Mouse (Mus musculus) forebrain, embryonic 14.5 days (tissue): Measurements from ENCODE around the gene Med13. TPM values are rescaled to one million over a fixed set of nuclear protein-coding genes. Genes with fewer than 3 reads are reported as not detected.
"Not testable (repeated sequence)": the region's sequence is repeated elsewhere in the genome, so short reads cannot be mapped to it uniquely, and the experiment has no call there.

Experiments used
- ATAC-seq: fragments of 200-750 bp; cut with Nextera tagmentation; 2 replicates; pipeline ENCODE4 v1.8.0; 2017; ENCODE audit warnings: mild to moderate bottlenecking, moderate library complexity
- DNase-seq: peaks from one replicate; pipeline ENCODE4 v3.0.0-alpha.2; 2015; ENCODE audit warnings: low spot score
- H3K27ac ChIP-seq: fragments of 300-500 bp; sonication (generic); 2 replicates; pipeline ENCODE4 v1.5.1; 2014; ENCODE audit warnings: low read depth, mild to moderate bottlenecking, control low read depth, low read length, moderate library complexity
- H3K27me3 ChIP-seq: fragments of 300-500 bp; sonication (generic); replicated peaks from 2 replicates; pipeline ENCODE4 v1.6.1; 2014; ENCODE audit warnings: low read length, control low read depth, mixed read lengths; ENCODE audit not compliant: control insufficient read depth, insufficient read depth
- H3K36me3 ChIP-seq: fragments of 300-500 bp; sonication (generic); 2 replicates; pipeline ENCODE4 v1.6.1; 2014; ENCODE audit warnings: low read length, control low read depth; ENCODE audit not compliant: control insufficient read depth, insufficient read depth
- H3K4me1 ChIP-seq: fragments of 300-500 bp; sonication (generic); 2 replicates; pipeline ENCODE4 v1.6.1; 2014; ENCODE audit warnings: antibody characterized with exemption, low read length, control low read depth; ENCODE audit not compliant: control insufficient read depth, insufficient read depth
- H3K4me2 ChIP-seq: fragments of 300-500 bp; sonication (generic); 2 replicates; pipeline ENCODE4 v1.6.1; 2014; ENCODE audit warnings: mild to moderate bottlenecking, control low read depth, low read length
- H3K4me3 ChIP-seq: fragments of 300-500 bp; sonication (generic); 2 replicates; pipeline ENCODE4 v1.5.1; 2014; ENCODE audit warnings: low read depth, low read length, control low read depth
- H3K9ac ChIP-seq: fragments of 300-500 bp; sonication (generic); 2 replicates; pipeline ENCODE4 v1.6.1; 2014; ENCODE audit warnings: mild to moderate bottlenecking, low read length, control low read depth, moderate library complexity
- H3K9me3 ChIP-seq: fragments of 300-500 bp; sonication (generic); replicated peaks from 2 replicates; pipeline ENCODE4 v1.6.1; 2016; ENCODE audit warnings: low read length, control low read depth, mixed read lengths; ENCODE audit not compliant: control insufficient read depth
- WGBS: fragments of 180-500 bp; shearing (Covaris S2); extraction: QIAGEN DNeasy Blood & Tissue Kit; methylation state at CpG from one replicate; pipeline ENCODE4 v1.1.7; 2014; 5-methylcytosine and 5-hydroxymethylcytosine counted together
- polyA plus RNA-seq: library from polyadenylated mRNA; unstranded; fragments of >200 nt; fragmentation: Nextera tagmentation; extraction: Ambion mirVana; gene quantifications from 2 replicates; pipeline ENCODE4 v1.2.1, GENCODE M21; 2014

Med13 gene
- polyA plus RNA-seq, 1 experiment from 2014 or later = 13.4 TPM

GRCm38 (mm10) chr11:86348872-86349271 lies 8.5 kb downstream of the Med13 start:
- Histone ChIP-seq H3K36me3 (peaks cover 23% of the 10 kb centered on the region), H3K4me3 (no peak overlapping the region), H3K4me1 (peaks cover 3% of the 10 kb centered on the region; the same call in 1 of the 2 replicates), H3K27me3 (no peaks in the 10 kb centered on the region), H3K9ac (no peak overlapping the region), H3K27ac (no peak overlapping the region), H3K9me3 (no peaks in the 10 kb centered on the region), H3K4me2 (no peak overlapping the region)
- ATAC-seq = no peak
- no peak for DNase-seq

DNA sequence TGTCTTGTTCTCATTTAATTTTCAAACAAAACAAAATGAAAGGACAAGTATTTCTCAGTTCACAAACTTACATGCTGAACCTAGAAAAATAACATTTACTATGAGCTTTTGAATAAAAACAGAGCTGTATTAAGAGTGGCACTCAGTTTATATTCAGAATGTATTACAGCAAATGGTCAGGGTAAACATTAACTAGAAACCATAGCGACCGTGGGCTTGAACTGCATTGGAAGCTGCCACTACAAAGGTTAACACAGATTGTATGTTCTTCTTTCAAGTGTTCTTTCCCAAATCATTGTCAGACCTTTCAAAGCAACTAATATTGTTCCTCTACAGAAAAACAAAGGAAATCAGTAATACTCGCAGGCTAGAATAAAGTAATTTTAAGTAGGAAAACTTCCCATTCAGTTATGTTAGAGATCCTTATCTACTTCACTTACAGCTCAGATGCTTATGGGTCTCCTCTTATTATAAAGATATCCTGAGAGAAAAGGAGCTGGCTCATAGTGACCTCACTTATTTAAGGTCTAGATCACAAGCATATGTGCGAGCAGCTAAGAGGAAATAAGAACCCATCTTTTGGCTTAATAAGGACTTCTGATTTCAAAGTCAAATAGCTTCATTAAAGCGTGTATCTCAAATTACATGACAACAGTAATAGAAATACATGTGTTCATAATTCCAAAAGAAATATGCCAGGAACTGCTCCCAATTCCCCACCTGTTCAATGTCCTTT lies 9.8 kb downstream of the Med13 start:
- DNase-seq (no peak), ATAC-seq (no peak)
- no peaks in the 10 kb centered on the region for H3K4me1 ChIP-seq
- H3K9ac ChIP-seq = no peak overlapping the region
- H3K27me3 ChIP-seq = no peaks in the 10 kb centered on the region
- H3K9me3 ChIP-seq = no peaks in the 10 kb centered on the region
- H3K36me3 ChIP-seq = peaks cover 19% of the 10 kb centered on the region; the same call in 1 of the 2 replicates
- no peak overlapping the region for H3K27ac ChIP-seq
- no peak overlapping the region for H3K4me2 ChIP-seq
- WGBS = 89% methylated on average over 5 of the region's 5 CpGs
- no peak overlapping the region for H3K4me3 ChIP-seq

DNA sequence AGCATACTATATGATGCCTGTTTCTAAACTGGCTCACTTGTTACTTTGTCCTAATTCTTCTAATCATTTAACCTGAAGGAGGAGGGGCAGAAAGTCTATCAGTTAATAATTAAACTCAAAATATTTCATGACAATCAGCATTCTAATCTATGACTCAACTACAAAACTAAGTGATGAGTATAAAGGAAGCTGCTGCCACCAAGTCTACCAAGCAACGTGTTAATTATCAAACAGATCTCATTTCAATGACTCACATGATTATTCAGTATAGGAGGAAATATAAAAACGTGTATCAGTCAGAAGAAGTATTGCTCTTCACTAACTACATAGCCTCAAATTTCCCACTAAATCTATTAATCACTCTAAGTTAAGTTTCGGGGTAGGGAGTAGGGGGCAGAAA lies 10.9 kb downstream of the Med13 start:
- DNase-seq = no peak
- Histone ChIP-seq H3K27me3 (no peaks in the 10 kb centered on the region), H3K27ac (no peak overlapping the region), H3K4me3 (no peak overlapping the region), H3K4me2 (no peak overlapping the region), H3K4me1 (no peaks in the 10 kb centered on the region), H3K9ac (no peak overlapping the region), H3K36me3 (peaks cover 21% of the 10 kb centered on the region; the same call in 1 of the 2 replicates), H3K9me3 (no peaks in the 10 kb centered on the region)
- no peak for ATAC-seq
- 88% methylated on average over 3 of the region's 3 CpGs for WGBS

- not testable (repeated sequence) for H3K27ac ChIP-seq, ATAC-seq, H3K4me3 ChIP-seq, H3K9me3 ChIP-seq, H3K4me1 ChIP-seq, H3K4me2 ChIP-seq, H3K9ac ChIP-seq, DNase-seq, H3K27me3 ChIP-seq
- peaks cover 23% of the 10 kb centered on the region; the same call in 1 of the 2 replicates for H3K36me3 ChIP-seq
- WGBS = 100% methylated on average over 1 of the region's 1 CpGs
Observed at GRCm38 (mm10) chr11:86344940-86345339, 12.5 kb downstream of the Med13 start.

DNA sequence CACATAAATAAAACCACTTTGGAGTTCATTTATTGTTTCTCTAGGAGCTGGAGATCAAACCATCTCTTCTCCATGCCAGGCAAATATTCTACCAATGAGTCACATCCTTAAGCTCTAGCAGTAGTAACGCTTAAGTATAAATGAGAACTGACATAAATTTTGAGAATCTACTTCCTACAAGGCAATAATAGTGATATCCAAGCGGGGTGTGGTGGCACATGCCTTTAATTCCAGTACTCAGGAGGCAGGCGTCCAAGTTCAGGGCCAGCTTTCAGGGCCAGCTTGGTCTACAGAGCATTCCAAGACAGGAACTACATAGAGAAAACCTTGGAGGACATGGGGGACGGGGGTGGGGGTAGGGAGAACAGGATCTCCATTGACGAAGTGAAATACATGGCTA lies 33.2 kb downstream of the Med13 start:
- Histone ChIP-seq H3K9me3 (no peaks in the 10 kb centered on the region), H3K4me2 (no peak overlapping the region), H3K27me3 (no peaks in the 10 kb centered on the region), H3K9ac (no peak overlapping the region), H3K4me1 (no peaks in the 10 kb centered on the region), H3K36me3 (peaks cover 37% of the 10 kb centered on the region), H3K4me3 (no peak overlapping the region), H3K27ac (no peak overlapping the region)
- no peak for DNase-seq
- WGBS = 90% methylated on average over 5 of the region's 5 CpGs
- no peak for ATAC-seq

- H3K27ac ChIP-seq, H3K4me1 ChIP-seq, H3K4me2 ChIP-seq, H3K9me3 ChIP-seq, H3K9ac ChIP-seq, DNase-seq, H3K27me3 ChIP-seq, ATAC-seq, H3K4me3 ChIP-seq: not testable (repeated sequence)
- WGBS = 88% methylated on average over 3 of the region's 3 CpGs
- H3K36me3 ChIP-seq = peaks cover 29% of the 10 kb centered on the region
Observed at GRCm38 (mm10) chr11:86314992-86315391, 42.4 kb downstream of the Med13 start.

DNA sequence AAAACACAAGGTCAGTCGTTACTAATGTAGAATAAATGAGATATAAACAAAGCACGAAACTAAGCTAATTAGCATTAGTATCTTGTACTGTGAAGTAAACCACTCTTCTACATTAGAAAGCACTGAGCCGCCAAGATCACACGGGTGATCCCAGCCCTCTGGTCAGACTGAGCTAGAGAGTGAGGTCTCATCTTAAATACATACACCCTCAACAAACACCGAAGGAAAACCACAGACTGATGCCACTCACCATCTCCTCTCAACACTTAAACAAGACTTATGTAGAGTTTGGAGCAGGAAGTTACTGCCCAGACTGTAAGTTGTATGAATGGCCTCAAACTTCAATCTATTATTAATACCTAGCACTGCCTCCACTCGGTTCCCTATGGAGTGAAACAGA lies 47.1 kb downstream of the Med13 start:
- ATAC-seq (no peak), DNase-seq (no peak)
- Histone ChIP-seq H3K27ac (no peak overlapping the region), H3K4me3 (no peak overlapping the region), H3K9me3 (no peaks in the 10 kb centered on the region), H3K36me3 (peaks cover 13% of the 10 kb centered on the region; the same call in 1 of the 2 replicates), H3K9ac (no peak overlapping the region), H3K4me1 (no peaks in the 10 kb centered on the region), H3K4me2 (no peak overlapping the region), H3K27me3 (no peaks in the 10 kb centered on the region)
- 65% methylated on average over 6 of the region's 6 CpGs for WGBS

DNA sequence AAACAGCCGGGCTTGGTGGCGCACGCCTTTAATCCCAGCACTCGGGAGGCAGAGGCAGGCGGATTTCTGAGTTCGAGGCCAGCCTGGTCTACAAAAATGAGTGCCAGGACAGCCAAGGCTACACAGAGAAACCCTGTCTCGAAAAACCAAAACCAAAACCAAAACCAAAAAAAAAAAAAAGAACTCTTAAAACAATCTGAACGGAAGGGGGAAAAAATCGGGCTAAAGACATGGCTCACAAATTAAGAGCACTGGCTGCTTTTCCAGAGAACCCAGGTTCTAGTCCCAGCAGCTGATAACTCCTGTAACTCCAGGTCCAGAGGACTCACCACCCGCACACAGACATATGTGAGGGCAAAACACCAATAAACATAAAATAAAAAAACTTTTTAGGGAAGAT lies 65.2 kb downstream of the Med13 start:
- H3K9me3 ChIP-seq, H3K9ac ChIP-seq, H3K4me2 ChIP-seq, ATAC-seq, H3K4me3 ChIP-seq, H3K4me1 ChIP-seq, DNase-seq, H3K27me3 ChIP-seq, H3K27ac ChIP-seq: not testable (repeated sequence)
- WGBS = 95% methylated on average over 10 of the region's 10 CpGs
- peaks cover 35% of the 10 kb centered on the region for H3K36me3 ChIP-seq

DNA sequence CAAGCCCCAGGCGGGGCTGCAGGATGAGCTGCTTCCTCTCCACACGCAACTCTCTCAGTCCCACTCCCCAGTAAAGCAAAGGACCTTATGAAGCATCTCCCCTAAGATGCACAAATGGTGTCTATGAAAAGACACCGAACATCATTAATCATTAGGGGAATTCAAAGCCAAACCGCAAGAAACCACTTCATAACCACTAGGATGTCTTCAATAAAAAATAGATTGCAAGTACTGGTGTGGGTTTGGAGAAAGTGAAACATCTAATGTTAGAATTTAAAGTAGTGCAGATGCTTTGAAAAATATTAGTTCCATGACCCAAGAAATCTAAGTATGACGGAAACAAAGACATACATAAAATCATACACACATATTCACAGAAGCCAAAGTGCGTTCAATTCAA lies 65.7 kb downstream of the Med13 start:
- WGBS = 97% methylated on average over 6 of the region's 6 CpGs
- Histone ChIP-seq H3K9me3 (no peaks in the 10 kb centered on the region), H3K27ac (no peak overlapping the region), H3K36me3 (peaks cover 35% of the 10 kb centered on the region), H3K27me3 (no peaks in the 10 kb centered on the region), H3K4me3 (no peak overlapping the region), H3K4me1 (no peaks in the 10 kb centered on the region), H3K9ac (no peak overlapping the region), H3K4me2 (no peak overlapping the region)
- DNase-seq (no peak), ATAC-seq (no peak)
